Mouse (Mus musculus) embryo, embryonic 9.5 days (tissue): Measurements from ENCODE around the gene Wfikkn1.
A peak's percentile ranks its signal among the peaks of the same experiment; 100 is the strongest.
"Not testable (repeated sequence)": the region's sequence is repeated elsewhere in the genome, so short reads cannot be mapped to it uniquely, and the experiment has no call there.

ENCODE experiments used
- DNase-seq: peaks from one replicate; pipeline ENCODE4 v3.0.0-alpha.2; 2017; ENCODE audit errors: extremely low spot score

The Wfikkn1 gene

DNA sequence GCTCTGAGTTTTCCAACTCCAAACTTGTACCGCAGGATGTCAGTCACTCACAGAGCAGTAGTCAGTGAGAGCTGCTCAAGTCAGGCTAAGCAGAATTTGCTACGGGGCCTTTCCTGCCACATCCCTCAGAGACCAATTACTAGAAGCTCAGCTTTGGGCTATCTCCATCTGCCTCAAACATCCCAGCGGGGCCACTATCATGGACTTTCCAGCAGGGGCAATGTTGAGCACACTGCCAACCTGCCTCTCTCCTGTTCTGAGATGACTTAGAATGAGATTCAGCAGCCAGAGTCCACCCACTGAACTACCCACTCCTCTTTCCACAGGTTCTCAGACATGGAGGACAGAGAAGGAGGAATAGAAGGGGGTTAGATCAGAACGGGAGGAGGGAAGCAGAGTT, 5.0 kb upstream of the Wfikkn1 start:
- no peak for DNase-seq

DNA sequence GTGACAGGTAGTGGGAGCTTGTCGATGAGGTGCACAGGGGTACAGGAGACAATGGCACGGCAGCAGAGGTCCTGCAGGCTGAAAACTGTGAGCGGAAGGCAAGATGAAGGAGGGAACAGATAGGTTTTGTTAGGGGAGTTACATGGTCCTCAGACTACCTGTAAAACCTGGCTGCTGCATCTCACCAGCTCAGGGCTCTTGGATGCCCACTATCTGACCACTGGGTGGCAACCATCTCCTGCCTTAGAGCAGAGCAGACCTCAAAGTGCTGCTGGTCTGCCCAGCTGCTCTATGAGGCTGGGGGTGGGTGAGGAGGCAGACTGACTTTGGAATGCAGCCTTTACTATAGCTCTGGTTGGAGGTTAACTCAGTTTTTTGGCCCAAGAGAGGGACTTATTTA, 3.2 kb upstream of the Wfikkn1 start:
- no peak for DNase-seq

DNA sequence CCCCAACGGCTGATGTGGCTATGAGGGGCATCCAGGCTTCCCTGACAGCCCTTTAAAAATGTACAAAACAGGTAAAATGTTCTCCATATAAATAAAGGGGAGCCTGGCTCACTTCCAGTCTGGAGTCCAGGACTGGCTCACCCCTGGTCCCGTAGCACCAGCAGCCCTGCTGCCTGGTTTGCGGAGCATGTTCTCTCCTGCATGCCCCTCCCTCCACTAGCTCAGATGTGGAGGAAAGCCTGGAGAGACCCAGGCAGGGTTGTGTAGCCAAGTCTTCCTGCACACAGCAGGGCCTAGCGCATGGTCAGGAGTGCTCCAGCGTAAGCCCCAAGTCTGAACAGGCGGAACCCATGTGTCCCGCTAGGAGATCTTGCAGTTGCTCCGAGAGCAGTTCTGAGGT, 2.6 kb upstream of the Wfikkn1 start:
- no peak for DNase-seq

DNA sequence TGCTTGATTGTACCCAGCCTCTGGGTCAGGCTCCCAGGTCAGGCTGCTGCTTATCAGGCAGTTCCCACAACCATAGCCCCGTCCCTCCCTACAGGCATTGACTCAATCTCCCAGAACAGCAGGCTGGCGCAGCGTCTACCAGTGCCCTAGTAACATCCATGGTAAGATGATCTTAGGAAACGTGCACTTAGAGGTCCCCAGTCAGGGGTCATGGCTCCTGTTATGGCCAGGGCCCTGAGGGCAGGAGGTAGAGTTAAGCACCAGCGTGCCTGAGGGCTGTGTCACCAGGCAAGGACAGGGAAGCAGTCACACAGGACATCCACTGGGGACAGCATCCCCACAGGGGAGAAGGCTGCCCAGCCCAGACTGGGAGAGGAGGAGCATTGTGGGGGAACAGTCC, 1.6 kb upstream of the Wfikkn1 start:
- DNase-seq: peak; percentile 47

DNA sequence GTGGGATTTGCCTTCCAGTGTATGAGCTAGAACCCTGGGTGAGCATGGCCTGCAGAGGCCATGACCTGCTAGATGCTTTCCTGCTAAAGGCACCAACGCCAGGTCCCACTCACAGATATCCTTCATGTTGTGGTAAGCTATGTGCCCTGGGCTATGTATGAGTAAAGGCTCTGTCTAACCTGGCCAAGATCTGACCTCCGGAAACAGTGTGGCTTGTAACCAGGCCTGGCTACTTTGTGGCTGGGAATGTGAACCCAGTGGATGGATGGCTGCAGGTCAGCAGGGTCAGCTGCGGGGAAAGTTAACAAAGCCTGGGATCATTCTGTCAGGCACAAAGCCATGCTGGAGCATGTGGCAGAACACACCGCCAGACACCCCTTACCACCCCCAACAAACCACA, 1.0 kb upstream of the Wfikkn1 start:
- DNase-seq: peak; percentile 83

DNA sequence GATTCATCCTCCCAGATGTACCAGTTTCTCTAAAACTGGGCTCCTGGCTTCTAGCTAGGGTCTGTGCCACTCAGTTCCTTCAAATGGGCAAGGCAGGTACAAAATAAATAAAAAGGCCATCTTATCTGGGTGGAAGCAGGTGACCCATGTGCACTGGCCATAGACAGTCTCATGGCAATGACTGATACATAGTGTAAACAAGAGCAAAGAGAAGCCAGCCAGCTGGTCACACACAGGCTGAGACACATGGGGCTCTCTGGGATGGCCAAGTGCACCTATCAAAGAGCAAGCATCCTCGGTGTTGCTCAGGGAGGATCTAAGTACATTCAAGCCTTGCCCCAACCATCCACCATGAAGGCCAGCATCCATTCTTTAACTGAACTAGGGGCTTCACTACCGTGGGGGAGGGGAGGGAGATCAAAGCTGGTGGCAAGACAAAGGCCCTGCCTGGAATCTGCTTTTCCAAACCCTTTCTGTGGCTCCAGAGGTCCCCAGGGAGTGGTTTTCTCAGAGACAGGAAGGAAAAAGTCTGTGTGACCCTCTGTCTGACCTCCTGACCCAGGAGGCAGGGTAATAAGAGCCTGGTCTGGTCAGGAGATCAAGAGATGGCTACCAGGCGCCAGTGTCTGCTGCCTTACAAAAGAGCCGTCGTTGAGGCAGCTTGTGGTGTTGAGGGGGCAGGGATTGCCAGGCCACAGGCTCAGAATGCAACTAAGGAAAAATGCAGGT, 419 bp upstream of the Wfikkn1 start:
- DNase-seq: peak; percentile 94

DNA sequence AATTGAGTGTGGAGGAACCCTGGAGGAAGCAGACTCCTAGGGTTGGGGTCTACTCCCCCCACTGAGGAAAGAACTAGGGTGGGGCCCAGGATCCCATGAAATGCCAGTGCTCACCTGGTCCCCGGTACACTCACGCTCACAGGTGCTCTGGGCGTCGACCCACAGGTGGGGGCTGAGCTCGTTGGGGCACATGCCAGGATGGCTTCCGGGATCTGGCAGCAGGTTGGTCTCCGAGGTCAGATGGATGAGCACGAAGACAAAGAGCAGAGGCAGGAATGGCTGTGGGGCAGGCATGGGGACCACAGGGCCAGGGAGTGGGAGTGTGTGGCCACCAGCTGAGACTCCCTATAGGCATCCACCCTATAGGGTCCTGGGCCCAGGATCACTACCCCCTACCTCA, 908 bp downstream of the Wfikkn1 start:
- no peak for DNase-seq

DNA sequence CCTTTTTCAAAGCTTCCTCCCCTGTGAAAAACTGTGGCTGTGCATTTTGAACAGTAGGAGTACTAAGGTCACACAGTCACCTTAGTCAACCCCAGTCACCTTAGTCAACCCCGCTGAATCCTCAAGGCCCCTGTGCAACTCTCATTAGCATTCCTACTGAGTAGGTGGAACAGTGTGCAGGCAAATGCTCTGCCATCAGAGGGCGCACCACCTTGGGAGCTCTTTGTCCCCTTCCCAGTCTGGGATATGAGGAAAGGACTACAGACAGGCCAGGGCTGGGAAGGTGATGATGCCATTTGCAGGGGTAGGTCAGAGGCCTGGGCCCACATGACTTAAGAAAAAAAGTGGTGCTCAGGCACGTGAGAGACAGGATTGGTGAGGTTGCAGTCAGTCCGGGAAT, 1.4 kb downstream of the Wfikkn1 start:
- peak; percentile 50 for DNase-seq

DNA sequence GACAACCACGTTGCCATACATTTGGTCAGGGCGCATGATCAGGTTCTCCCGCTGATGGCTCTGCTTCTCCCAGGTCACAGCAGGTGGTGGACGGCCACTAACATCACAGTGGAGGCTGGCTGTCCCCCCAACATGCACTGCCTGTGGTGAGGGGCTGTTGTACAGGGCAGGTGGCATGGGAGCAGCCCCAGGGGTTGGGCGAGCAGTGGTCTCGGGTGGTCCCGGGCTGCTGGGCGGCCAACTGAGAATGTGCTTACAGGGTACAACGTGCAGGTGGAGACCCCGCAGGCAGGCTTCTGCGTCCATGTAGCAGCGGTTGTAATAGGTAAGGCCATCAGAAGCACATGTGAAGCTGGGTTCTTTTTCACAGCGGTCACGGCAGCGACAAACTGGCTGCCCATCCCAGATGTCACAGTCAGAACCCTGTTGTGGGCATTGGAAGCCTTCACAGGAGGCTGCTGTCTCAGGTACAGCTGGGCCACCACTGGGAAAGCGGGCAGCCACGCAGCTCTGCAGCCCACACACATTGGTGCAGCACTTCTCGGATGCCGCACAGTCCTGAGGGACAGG, 2.0 kb downstream of the Wfikkn1 start:
- DNase-seq: no peak

DNA sequence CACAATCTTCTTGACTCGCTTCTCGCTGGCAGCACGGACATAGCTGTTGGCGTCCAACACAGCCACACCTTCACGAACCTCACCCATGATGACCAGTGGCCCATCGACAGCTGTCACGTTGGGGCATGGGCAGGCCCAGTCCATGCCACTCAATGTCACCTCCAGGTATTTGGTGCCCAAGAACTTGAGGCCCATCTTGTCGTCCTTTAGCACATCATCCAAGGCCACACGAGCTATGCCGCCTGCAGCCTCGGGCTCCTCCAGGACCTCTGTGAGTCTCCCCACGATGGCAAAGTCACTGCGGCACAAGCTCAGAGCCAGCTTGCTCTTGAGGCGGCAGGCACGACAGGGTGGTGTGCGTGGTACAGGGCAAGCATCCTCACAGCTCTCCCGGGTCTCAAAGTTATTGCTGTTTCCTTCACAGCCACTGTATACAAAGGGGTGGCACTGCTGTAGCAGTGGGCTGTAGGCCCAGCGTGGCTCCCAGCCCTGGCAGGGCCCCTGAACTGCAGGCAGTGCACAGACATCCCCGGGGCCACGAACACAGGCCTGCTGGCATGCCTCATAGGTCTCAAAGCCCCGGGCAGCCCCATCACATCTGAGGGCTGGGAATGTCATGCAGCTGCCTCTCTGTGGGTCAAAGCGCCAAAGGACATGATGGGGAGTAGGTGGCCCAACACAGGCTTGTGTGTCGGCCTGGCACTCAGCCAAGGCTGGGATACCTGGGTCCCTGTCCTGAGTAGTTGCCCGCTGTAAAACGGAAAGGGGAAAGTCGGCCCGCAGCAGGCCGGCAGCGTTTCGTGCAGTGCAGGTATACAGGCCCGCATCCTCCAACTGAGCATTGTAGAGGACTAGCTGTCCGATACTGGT, 2.7 kb downstream of the Wfikkn1 start:
- DNase-seq: no peak

DNA sequence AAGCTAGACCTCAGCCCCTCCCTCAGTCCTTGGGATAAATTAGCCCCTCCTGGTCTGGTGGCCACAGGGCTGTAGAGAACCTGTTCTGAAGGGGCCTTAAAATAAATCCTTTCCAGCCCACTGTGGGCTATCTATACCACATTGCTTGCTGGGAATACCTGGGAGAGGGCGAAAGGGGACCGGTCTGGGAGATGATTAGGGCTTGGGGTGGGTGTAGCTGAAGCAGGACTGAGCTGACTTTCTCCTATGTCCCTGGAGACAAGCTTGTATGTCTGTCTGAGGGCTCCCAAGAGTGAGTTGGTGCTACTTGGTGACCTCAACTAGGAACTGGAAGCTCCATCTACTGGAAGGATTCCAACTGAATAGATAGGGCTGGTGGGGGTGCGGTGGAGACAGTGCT, 3.6 kb downstream of the Wfikkn1 start:
- DNase-seq: no peak

DNA sequence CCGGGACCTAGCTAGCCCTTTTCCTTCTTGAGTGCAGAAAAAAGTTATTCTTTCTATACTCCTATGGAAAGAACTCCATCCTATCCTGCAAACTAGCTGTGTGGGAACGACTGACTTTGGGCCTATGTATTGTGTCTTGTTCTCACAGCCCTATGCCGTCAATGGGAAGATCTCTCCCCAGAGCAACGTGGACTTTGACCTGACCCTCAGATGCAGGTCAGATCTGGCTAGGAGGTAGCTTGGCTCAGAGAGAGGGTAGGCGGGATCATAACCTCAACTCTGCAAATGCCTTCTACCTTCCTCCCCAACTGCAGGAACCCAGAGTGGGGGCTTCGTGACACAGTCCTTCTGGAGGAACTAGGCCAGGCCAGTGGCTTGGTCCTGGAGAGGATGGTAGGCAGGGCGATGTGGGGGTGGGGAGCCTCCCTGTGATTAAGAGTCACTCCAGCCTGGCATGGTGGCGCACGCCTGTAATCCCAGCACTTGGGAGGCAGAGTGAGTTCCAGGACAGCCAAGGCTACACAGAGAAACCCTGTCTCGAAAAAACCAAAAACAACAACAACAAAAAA, 4.2 kb downstream of the Wfikkn1 start:
- DNase-seq: no peak

DNA sequence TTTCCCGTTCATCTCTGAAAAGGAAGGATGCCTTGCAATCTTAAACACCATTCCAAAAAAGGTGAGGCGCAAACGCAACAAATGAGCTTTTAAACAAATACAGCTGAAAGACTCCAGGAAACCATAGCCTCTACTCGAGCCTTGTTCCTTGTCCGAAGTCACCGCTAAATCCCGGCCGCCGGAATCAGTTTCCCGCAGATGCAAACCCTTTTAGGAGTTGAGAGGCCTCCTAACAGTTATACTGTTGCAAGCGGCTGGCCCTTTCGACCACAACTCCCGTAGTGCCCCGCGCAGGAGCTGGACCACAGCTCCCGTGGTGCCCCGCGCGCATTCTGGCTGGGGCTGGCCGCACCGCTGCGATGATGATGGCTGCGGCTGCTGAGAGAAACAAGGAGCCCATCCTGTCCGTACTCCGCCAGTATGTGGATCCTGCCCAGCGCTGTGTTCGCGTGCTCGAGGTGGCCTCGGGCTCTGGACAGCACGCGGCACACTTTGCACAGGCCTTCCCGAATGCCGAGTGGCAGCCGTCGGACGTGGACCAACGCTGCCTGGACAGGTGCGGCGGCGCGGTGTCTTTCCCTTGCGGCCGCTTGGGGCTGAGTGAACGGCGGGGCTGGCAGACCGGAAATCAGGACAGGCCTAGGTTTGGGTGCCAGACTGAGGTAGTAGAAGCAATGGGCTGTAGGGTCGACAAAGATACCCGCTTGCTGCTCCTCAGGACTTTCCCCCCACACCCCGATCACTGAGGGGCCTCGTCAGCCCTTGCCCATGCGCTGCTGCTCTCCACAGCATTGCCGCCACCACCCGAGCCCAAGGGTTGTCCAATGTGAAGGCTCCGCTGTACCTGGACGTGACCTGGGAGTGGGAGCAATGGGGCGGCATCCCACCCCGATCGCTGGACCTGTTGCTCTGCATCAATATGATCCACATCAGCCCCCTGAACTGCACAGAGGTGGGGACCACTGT, 5.2 kb downstream of the Wfikkn1 start:
- DNase-seq: peak; percentile 90

DNA sequence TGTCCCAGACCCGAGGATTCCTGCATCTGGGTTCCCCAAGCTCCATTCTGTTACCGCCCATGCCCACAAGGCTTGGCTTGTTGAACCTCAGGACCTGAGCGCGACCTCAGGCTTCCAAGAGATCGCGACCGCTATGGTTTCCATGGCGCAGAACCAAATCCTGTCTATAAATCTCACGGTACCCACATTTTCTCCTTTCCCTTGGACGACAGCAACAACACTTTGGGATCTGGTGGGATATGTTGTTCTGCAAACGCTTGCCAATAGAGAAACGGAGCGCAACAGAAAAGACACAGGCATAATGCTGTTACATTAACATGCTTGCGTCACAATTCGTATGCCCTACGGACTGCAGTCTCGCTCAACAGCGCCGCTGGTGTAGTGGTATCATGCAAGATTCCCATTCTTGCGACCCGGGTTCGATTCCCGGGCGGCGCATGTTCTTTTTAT, 5.9 kb downstream of the Wfikkn1 start, which contains the start of gene Mettl26:
Gene Mettl26, plus strand, starts transcription at position 354 of the 450 bp plus-strand sequence.
- DNase-seq: peak; percentile 95

DNA sequence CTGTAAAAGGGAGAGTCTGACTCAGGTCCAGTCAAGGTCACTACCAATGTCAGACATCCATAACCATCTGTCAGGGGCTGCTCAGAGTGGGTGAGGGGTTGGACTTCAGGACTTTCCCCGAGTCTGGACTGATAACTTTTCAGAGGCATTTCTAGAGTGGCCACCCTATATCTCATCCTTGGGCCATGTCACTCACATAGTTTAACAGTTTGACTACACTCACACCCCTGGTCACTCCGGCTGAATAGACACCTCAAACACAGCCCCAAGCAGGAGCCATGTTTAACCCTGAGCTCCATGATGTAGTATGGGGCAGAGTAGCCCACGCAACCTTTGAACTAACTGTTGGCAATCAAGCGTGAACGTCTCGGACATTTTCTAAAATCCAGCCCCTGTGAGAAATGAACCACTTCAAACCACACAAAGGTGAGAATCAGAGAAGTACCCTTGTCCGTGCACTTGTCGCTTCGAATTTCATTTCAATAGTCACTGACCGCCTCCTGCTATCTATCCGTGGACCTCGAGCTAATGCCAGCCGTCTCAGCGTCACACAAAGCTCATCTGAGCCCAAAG, 6.4 kb downstream of the Wfikkn1 start:
- no peak for DNase-seq

DNA sequence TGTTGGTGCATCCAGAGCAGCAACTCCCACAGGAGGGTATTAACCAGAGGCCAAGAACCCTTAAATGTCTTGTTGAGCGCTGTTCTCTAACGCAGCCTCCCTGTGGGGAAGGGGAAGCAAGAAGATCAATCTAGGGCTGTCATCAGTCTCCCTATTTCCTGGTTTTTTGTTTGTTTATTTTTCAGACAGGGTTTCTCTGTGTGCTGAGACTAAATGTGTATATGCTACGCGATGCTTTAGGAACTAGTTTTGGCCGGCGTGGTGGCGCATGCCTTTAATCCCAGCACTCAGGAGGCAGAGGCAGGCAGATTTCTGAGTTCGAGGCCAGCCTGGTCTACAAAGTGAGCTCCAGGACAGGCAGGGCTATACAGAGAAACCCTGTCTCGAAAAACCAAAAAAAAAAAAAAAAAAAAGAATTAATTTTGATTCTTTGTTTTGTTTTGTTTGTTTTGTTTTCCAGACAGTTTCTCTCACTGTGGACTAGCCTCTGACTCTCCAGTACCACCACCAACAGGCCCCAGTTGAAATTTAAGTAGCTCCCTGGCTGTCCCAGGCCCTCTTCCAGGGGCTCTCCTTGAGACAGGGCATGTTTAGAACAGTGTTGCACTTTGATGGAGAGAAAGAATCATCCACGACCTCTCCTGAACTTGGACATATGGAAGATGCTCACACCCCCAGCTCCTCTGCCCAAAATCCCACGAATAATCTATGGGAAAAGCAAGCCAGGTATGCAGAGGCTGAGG, 7.1 kb downstream of the Wfikkn1 start:
- DNase-seq: no peak

DNA sequence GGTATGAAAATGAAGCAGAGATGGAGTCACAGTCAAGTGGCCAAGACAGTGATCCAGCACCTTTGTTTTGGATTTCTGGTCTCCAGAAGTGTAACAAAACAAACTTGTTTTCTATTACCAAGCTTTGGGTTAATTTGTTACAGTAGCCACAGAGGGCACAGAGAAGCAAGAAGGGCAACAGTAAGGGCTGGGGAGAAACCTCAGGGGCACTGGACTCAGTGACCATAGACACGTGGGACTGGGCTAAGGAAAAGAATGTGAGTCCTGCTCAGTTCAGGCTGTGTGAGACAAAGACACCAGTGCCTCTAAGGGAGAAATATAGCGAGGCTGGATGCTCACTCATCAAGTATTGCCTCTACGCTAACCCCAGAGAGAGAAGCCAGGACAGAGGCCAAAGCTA, 8.0 kb downstream of the Wfikkn1 start:
- no peak for DNase-seq

DNA sequence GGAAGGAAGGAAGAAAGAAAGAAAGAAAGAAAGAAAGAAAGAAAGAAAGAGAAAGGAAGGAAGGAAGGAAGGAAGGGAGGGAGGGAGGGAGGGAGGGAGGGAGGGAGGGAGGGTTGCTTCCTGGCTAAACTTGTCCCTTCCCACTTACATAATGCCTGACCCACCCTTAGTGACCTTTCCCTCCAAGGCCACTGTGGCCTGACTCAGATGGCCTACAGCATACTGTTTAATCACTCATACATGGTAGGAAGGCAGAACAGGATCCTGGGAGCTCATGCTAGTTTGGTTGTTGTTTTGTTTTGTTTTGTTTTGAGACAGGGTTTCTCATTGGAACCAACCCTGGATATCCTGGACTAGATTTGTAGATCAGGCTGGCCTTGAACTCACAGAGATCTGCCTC, 9.1 kb downstream of the Wfikkn1 start:
- DNase-seq: not testable (repeated sequence)

DNA sequence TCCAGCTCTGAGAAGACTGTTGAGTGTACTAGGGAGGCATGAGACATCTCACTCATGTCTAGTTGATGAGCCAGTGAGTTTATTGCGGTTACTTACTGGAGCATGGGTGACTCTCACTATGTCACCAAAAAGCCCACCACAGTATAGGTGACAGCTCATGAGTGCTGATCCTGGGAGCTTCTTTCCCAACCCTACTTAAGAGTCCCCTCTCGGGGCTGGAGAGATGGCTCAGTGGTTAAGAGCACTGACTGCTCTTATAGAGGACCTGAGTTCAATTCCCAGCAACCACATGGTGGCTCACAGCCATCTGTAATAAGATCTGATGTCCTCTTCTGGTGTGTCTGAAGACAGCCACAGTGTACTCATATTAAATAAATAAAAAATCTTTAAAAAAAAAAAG, 10.7 kb downstream of the Wfikkn1 start:
- DNase-seq: no peak

DNA sequence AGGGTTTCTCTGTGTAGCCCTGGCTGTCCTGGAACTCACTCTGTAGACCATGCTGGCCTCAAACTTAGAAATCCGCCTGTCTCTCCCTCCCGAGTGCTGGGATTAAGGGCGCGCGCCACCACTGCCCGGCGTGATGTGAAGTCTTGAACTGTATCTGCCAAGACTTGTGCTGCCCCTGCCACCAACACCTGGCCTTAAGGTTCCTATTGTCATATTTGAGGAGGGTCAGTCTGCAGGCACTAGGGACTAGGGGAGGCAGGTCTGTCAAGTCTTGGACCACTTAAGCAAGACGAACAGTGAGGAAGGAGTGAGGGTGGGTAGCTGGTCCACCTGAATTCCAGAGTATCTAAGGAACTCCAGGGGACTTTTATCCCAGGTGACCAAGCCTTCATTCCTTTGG, 11.2 kb downstream of the Wfikkn1 start:
- no peak for DNase-seq
